Mouse (Mus musculus) kidney, postnatal 0 days (tissue): ENCODE results near the gene Tbccd1. TPM values are rescaled to one million over a fixed set of nuclear protein-coding genes. Genes with fewer than 3 reads are reported as not detected.

Source experiments
- ATAC-seq: fragments of 200-750 bp; cut with Nextera tagmentation; replicated peaks from 2 replicates; pipeline ENCODE4 v1.8.0; 2017; ENCODE audit warnings: low read depth, moderate number of reproducible peaks, moderate TSS enrichment, moderate library complexity; ENCODE audit not compliant: low FRiP score
- DNase-seq: peaks from one replicate; pipeline ENCODE4 v3.0.0-alpha.2; 2016; ENCODE audit warnings: low spot score
- H3K27ac ChIP-seq: fragments of 300-500 bp; sonication (generic); 2 replicates; pipeline ENCODE4 v1.5.1; 2014; ENCODE audit warnings: mild to moderate bottlenecking
- H3K27me3 ChIP-seq: fragments of 300-500 bp; sonication (generic); 2 replicates; pipeline ENCODE4 v1.6.1; 2014; ENCODE audit warnings: low read length, mixed read lengths; ENCODE audit not compliant: insufficient read depth
- H3K36me3 ChIP-seq: fragments of 300-500 bp; sonication (generic); 2 replicates; pipeline ENCODE4 v1.6.1; 2014; ENCODE audit warnings: low read length, mixed read lengths; ENCODE audit not compliant: insufficient read depth
- H3K4me1 ChIP-seq: fragments of 300-500 bp; sonication (generic); replicated peaks from 2 replicates; pipeline ENCODE4 v1.6.1; 2014; ENCODE audit warnings: antibody characterized with exemption, low read length, mixed read lengths; ENCODE audit not compliant: insufficient read depth
- H3K4me2 ChIP-seq: fragments of 300-500 bp; sonication (generic); 2 replicates; pipeline ENCODE4 v1.6.1; 2014; ENCODE audit warnings: mild to moderate bottlenecking, low read length, moderate library complexity, mixed read lengths
- H3K4me3 ChIP-seq: fragments of 300-500 bp; sonication (generic); replicated peaks from 2 replicates; pipeline ENCODE4 v1.5.1; 2014; ENCODE audit warnings: low read depth, low read length
- H3K9ac ChIP-seq: fragments of 300-500 bp; sonication (generic); 2 replicates; pipeline ENCODE4 v1.6.1; 2014; ENCODE audit warnings: low read depth, low read length
- H3K9me3 ChIP-seq: fragments of 300-500 bp; sonication (generic); replicated peaks from 2 replicates; pipeline ENCODE4 v1.6.1; 2016; ENCODE audit warnings: low read length, inconsistent platforms, mixed read lengths
- CTCF ChIP-seq: IDR thresholded peaks from 2 replicates; pipeline ENCODE4 v1.5.1; 2016; ENCODE audit warnings: antibody characterized with exemption, low read depth, mild to moderate bottlenecking, moderate library complexity
- WGBS: fragments of 180-500 bp; shearing (Covaris S2); extraction: QIAGEN DNeasy Blood & Tissue Kit; methylation state at CpG from one replicate; pipeline ENCODE4 v1.1.7; 2014; 5-methylcytosine and 5-hydroxymethylcytosine counted together
- polyA plus RNA-seq: library from polyadenylated mRNA; unstranded; fragments of >200 nt; fragmentation: Nextera tagmentation; extraction: Ambion mirVana; gene quantifications from 2 replicates; pipeline ENCODE4 v1.2.1, GENCODE M21; 2015

Tbccd1 gene
- 25.3 and 26.7 TPM in 2 replicates for polyA plus RNA-seq

DNA sequence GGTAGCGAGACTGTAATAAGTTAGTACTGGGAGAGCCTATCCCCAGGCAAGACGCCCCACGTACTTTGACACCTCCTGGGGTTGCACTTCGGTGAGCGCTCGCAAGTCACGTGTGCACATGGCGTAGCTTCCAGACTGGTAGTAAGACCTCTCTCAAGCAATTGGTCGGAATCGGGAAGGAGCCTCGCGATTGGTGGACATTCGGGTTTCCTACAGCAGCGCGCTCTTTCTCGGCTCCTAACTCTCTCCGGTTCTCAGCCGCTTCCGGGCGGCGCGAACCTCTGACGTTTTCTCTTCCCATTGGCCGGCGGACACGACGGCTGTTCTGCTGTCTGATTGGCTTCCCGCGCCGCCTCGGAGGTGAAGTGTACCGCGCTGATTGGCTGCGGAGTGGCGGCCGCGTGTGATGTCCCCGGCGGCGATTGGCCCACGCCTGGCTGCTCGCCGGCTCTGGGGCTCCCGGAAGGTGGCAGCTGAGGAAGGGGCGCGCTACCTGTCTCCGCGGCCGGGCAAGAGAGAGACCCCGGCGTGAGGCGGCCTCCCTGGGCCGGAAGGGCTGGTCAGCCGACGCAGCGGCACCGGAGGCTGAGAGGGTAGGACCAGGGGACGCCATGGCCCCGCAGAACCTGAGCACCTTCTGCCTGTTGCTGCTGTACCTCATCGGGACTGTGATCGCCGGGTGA is at the start of gene Tbccd1, which contains the start of gene Dnajb11:
Tbccd1 (minus strand) TSS at position 239 of the 683 bp plus-strand sequence.
Dnajb11 (plus strand) TSS at position 415 of the 683 bp plus-strand sequence.
- peaks cover 7% of the 10 kb centered on the region for H3K4me1 ChIP-seq
- no peaks in the 10 kb centered on the region for H3K9me3 ChIP-seq
- H3K27ac ChIP-seq, result peak within 1 kb of the TSS; percentile 83
- H3K36me3 ChIP-seq, result 0 out of 2 replicates have a peak, but pooled peaks cover 6% of the 10 kb centered on the region
- H3K4me2 ChIP-seq, result peak within 1 kb of the TSS; percentile 87
- under 1% methylated on average over 62 of the region's 62 CpGs for WGBS
- peak within 1 kb of the TSS; percentile 84 for H3K9ac ChIP-seq
- ATAC-seq (peak; percentile 100), DNase-seq (peak; percentile 100)
- H3K4me3 ChIP-seq, result peak within 1 kb of the TSS; percentile 96
- no peak for TF ChIP-seq CTCF
- H3K27me3 ChIP-seq, result no peaks in the 10 kb centered on the region

DNA sequence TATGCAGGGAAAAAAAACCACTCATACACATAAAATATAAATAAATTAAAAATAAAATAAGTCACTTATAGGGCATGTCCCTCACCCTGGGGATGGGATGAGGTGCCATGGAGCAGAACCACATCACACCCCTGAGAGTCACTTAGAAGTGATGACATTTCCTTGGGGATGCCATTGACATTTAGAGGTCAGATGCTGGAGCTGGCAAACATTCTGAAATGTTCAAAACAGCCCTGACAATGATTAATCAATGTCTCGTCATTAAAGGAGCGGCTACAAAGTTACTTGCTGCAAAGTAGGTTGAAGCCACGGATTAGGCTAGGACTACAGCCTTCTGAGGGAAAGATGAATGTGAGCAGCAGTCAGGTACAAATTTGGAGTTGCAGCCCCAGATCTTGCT is 43.9 kb upstream of the Tbccd1 start:
- Histone ChIP-seq H3K9ac (no peak overlapping the region), H3K36me3 (no peaks in the 10 kb centered on the region), H3K27me3 (no peaks in the 10 kb centered on the region), H3K9me3 (no peaks in the 10 kb centered on the region), H3K4me3 (no peak overlapping the region), H3K27ac (no peak overlapping the region), H3K4me2 (no peak overlapping the region), H3K4me1 (no peaks in the 10 kb centered on the region)
- ATAC-seq (no peak), DNase-seq (no peak)
- no peak for TF ChIP-seq CTCF
- WGBS, result 51% methylated on average over 3 of the region's 3 CpGs

DNA sequence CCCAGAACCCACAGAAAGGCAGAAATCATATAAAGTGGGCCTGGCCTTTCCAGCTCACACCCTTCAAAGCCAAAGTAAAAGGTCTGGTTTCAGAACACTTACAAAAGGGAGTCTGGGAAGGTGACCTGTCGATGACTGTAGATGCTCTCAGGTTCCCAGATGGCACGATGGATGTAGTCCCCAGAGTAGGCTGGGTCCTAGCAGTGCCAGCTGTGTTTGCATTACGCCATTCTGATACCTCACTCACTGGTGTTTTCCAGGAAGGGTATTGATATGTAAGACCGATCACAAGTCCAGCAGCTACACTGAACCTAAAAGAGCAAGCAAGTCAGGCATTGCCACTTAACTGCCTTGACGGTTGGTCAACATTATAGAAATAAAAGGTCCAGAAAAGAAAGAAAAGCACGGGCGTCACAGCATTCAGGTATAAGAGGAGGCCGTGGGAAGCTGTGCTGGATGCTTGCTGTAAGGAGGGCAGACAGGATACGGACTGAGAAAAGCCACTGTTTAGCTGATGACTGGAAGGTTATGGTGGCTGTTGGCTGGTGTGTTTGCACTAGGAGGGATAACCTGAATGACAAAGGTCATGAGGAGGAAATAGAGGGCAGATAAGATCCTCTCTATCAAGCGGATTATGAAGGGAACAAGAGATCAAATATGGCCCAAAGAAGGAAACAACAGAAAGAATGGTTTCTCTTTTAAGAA is 42.5 kb upstream of the Tbccd1 start:
- DNase-seq (no peak), ATAC-seq (no peak)
- no peak overlapping the region for H3K4me2 ChIP-seq
- WGBS, result 72% methylated on average over 10 of the region's 10 CpGs
- no peaks in the 10 kb centered on the region for H3K36me3 ChIP-seq
- H3K9me3 ChIP-seq, result no peaks in the 10 kb centered on the region
- H3K9ac ChIP-seq, result no peak overlapping the region
- no peaks in the 10 kb centered on the region for H3K4me1 ChIP-seq
- no peak overlapping the region for H3K4me3 ChIP-seq
- TF ChIP-seq CTCF, result no peak
- no peaks in the 10 kb centered on the region for H3K27me3 ChIP-seq
- H3K27ac ChIP-seq, result no peak overlapping the region

DNA sequence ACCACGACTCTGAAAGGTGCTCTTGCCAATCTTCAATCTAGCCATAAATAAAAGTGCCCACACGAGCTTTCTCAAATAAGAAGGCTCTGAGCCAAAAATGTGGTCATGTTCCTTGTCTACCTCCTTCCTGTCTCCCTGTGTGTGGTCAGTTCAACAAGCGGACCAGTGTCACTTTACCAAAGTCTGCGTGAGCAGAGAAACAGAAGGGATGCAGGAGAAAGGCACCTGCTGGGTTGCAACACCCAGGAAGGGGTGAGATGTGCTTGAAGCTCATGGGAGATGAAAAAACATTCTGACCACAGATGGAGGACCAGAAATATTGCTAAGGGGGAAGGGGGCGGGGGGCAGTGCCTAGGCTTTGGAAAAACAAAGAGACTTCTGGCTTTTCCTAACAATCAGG is 41.9 kb upstream of the Tbccd1 start:
- Histone ChIP-seq H3K27me3 (no peaks in the 10 kb centered on the region), H3K9ac (no peak overlapping the region), H3K9me3 (no peaks in the 10 kb centered on the region), H3K4me3 (no peak overlapping the region), H3K36me3 (no peaks in the 10 kb centered on the region), H3K4me1 (no peaks in the 10 kb centered on the region), H3K4me2 (no peak overlapping the region), H3K27ac (no peak overlapping the region)
- ATAC-seq (no peak), DNase-seq (no peak)
- TF ChIP-seq CTCF, result no peak
- 35% methylated on average over 5 of the region's 5 CpGs for WGBS

DNA sequence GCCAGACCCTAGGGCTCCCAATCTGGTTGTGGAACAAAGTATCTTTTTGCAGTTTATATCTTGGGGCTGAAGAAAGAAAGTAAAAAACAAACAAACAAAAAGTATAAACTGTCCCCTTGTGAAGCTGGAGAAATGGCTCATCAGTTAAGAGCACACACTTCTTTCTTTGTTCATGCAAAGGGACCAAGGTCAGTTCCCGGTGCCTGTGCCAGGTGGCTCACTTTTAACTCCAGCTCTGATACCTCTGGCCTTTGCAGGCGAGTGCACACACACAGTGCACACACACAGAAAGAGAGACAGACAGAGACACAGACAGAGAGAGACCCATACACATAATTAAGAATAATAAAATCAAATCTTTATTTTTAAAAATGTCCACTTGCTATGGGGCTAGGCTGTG is 39.1 kb upstream of the Tbccd1 start:
- no peaks in the 10 kb centered on the region for H3K9me3 ChIP-seq
- no peak overlapping the region for H3K4me2 ChIP-seq
- ATAC-seq, result no peak

DNA sequence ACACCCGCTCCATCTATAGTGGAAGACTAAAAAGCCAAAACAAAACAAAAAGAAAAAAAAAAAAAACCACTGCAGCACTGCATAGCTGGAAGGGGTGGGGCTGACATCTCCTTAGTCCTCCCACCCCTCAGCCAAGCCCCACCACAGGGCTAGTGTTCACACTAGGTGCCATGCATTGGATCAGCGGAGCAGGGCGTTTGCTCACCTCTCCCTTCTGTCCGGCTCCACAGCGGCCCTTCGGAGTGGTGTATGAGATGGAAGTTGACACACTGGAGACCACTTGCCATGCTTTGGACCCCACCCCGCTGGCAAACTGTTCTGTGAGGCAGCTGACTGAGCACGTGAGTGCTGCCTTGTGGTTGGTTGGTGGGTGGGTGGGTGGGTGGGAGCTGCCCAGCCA is 36.6 kb upstream of the Tbccd1 start:
- no peak overlapping the region for H3K4me2 ChIP-seq
- ATAC-seq, result no peak
- no peak for TF ChIP-seq CTCF

More for the DNA sequence above, 39.1 kb upstream of the Tbccd1 start:
- TF ChIP-seq CTCF, result no peak
- H3K36me3 ChIP-seq, result no peaks in the 10 kb centered on the region
- H3K4me1 ChIP-seq, result no peaks in the 10 kb centered on the region
- no peak overlapping the region for H3K9ac ChIP-seq
- no peak overlapping the region for H3K27ac ChIP-seq
- DNase-seq, result no peak
- WGBS, result 67% methylated on average over 2 of the region's 2 CpGs
- H3K4me3 ChIP-seq, result no peak overlapping the region
- no peaks in the 10 kb centered on the region for H3K27me3 ChIP-seq

More for the DNA sequence above, 36.6 kb upstream of the Tbccd1 start:
- H3K9me3 ChIP-seq, result no peaks in the 10 kb centered on the region
- no peak for DNase-seq
- H3K36me3 ChIP-seq, result no peaks in the 10 kb centered on the region
- no peaks in the 10 kb centered on the region for H3K4me1 ChIP-seq
- 56% methylated on average over 7 of the region's 8 CpGs for WGBS
- no peaks in the 10 kb centered on the region for H3K27me3 ChIP-seq
- no peak overlapping the region for H3K9ac ChIP-seq
- H3K27ac ChIP-seq, result no peak overlapping the region
- no peak overlapping the region for H3K4me3 ChIP-seq
